Mouse (Mus musculus): ENCODE data around the gene Fus. TPM values are rescaled to one million over a fixed set of nuclear protein-coding genes. Genes with fewer than 3 reads are reported as not detected.

Fus gene
- 627 and 763 TPM in 2 replicates for polyA plus RNA-seq (2011; ENCODE audit: insufficient read depth, insufficient read length, low replicate concordance, missing spikeins)

DNA sequence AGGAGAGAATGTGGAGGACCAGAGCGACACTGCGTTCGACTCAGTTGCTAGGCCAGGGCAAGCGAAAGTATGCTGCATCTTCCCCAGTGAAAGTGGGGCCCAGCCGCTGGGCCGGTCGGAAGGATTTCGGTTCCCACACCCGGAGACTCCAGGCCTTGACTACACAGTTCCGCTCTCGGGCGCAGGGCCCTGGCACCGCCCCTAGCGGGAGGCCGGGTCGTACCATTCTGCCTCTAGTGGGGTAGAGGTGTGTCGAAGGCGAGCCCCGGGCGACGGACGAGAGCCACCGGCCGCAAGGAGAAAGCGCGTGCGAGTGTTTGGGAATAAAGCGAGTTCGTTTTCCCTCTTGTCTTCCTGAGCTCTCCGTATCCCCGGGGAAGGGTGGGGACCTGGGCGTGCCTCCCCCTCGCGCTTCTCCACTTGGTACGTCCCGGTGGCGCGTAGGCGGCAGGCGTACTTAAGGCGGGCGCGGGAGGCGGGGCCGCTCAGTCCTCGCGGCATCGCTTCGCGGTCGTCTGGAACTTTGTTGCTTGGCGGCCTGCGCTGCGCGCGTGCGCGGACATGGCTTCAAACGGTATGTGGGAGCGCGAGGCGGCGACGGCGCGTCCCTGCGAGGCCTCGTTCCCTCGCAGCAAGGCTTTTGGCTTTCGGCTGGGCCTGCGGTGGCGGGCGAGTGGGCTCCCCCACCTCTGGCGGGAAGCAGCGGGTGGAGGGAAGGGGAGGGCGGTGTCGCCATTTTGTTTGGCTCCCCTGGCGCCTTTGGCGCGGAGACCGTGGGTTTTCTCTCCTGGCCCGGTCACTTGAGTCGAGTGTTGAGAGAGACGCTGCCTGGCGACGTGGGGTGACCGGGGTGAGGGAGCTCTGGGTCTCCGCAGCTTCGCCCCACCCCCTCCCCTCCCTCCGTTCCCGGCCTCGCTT is at the start of gene Fus:
TSS of gene Fus (plus strand) at position 454 of the 918 bp plus-strand sequence.
- TF ChIP-seq CTCF (IDR thresholded peaks at IDR 0.05; ENCODE audit: control insufficient read depth, insufficient read depth, low read length) (no peak), POLR2A (IDR thresholded peaks at IDR 0.05; ENCODE audit: borderline replicate concordance, control insufficient read depth, low read depth, low read length) (peak; percentile 100)
- Histone ChIP-seq H3K4me1 (ENCODE audit: control insufficient read depth, insufficient read depth, low read length) (peaks cover 2% of the 10 kb centered on the region), H3K4me3 (replicated peaks; ENCODE audit: control insufficient read depth, low read depth, low read length) (peak within 1 kb of the TSS; percentile 100), H3K27ac (ENCODE audit: control insufficient read depth, insufficient read depth, low read depth, low read length, poor library complexity) (peak within 1 kb of the TSS; percentile 97)
- under 1% methylated on average over 92 of the region's 92 CpGs for WGBS

DNA sequence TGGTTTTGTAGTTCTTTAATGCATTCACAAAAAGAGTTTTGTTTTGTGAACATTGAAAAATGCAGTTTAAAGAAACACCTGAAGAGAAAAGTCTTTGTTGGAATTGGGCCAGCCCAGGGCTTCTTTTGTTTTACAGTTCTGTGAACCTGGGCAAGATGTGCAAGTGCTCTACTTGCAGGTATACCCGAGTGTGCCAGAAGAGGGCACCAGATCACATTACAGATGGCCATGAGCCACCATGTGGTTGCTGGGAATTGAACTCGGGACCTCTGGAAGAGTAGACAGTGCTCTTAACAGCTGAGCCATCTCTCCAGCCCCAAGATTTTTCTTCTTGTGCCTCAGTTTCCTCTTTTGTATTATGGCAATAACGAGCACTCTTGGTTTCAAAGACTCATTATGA is 49.1 kb upstream of the Fus start:
- Histone ChIP-seq H3K27ac (ENCODE audit: control insufficient read depth, insufficient read depth, low read depth, low read length, poor library complexity) (no peak overlapping the region), H3K4me3 (replicated peaks; ENCODE audit: control insufficient read depth, low read depth, low read length) (no peak overlapping the region), H3K4me1 (ENCODE audit: control insufficient read depth, insufficient read depth, low read length) (peaks cover 3% of the 10 kb centered on the region)
- 33% methylated on average over 3 of the region's 3 CpGs for WGBS
- peak; percentile 59 for TF ChIP-seq CTCF (IDR thresholded peaks at IDR 0.05; ENCODE audit: control insufficient read depth, insufficient read depth, low read length)
- TF ChIP-seq POLR2A (IDR thresholded peaks at IDR 0.05; ENCODE audit: borderline replicate concordance, control insufficient read depth, low read depth, low read length): no peak

DNA sequence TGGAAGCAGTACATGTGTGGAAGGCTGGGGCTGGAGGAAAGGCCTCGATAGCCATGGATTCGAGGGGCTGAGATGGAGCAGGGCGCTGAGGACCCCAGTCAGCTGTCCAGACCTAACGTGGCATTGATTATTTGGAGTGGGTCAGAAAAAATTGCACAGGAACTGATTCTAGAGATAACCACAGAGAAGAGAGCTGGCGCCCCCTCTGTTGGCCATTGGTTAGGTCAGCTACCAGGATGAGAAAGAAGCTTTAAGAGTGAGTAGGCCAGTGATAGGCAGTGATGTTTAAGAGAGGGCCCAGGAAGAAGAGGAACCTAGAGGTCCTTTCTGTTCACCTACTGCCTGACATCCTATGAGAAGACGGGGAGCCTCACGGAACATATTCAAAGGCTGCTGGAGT is 48.0 kb upstream of the Fus start:
- Histone ChIP-seq H3K27ac (ENCODE audit: control insufficient read depth, insufficient read depth, low read depth, low read length, poor library complexity) (no peak overlapping the region), H3K4me3 (replicated peaks; ENCODE audit: control insufficient read depth, low read depth, low read length) (no peak overlapping the region), H3K4me1 (ENCODE audit: control insufficient read depth, insufficient read depth, low read length) (peaks cover 3% of the 10 kb centered on the region)
- 71% methylated on average over 7 of the region's 7 CpGs for WGBS
- TF ChIP-seq POLR2A (IDR thresholded peaks at IDR 0.05; ENCODE audit: borderline replicate concordance, control insufficient read depth, low read depth, low read length): no peak
- no peak for TF ChIP-seq CTCF (IDR thresholded peaks at IDR 0.05; ENCODE audit: control insufficient read depth, insufficient read depth, low read length)

DNA sequence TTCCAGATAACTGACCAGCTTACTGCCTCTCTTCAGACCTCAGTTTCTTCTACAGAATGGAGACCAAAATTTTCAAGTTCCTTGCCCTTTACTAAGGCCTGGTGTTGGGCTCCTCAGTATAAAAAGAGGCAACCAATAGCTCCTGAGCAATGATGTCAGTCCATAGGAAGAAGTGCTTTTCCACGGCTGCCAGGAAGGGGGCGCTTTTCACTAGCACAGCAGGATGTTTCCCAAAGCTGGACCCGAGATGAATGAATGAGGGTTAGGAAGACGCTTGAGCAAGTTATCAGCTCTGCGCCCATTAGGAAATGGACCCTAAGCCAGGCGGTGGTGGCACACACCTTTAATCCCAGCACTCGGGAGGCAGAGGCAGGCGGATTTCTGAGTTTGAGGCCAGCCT is 45.7 kb upstream of the Fus start:
- Histone ChIP-seq H3K4me1 (ENCODE audit: control insufficient read depth, insufficient read depth, low read length) (peaks cover 3% of the 10 kb centered on the region), H3K4me3 (replicated peaks; ENCODE audit: control insufficient read depth, low read depth, low read length) (no peak overlapping the region), H3K27ac (ENCODE audit: control insufficient read depth, insufficient read depth, low read depth, low read length, poor library complexity) (peak overlapping the region; percentile 96; the same call in 1 of the 2 replicates)
- TF ChIP-seq POLR2A (IDR thresholded peaks at IDR 0.05; ENCODE audit: borderline replicate concordance, control insufficient read depth, low read depth, low read length) (no peak), CTCF (IDR thresholded peaks at IDR 0.05; ENCODE audit: control insufficient read depth, insufficient read depth, low read length) (peak; percentile 47; the same call in 1 of the 2 replicates)
- 45% methylated on average over 8 of the region's 8 CpGs for WGBS

DNA sequence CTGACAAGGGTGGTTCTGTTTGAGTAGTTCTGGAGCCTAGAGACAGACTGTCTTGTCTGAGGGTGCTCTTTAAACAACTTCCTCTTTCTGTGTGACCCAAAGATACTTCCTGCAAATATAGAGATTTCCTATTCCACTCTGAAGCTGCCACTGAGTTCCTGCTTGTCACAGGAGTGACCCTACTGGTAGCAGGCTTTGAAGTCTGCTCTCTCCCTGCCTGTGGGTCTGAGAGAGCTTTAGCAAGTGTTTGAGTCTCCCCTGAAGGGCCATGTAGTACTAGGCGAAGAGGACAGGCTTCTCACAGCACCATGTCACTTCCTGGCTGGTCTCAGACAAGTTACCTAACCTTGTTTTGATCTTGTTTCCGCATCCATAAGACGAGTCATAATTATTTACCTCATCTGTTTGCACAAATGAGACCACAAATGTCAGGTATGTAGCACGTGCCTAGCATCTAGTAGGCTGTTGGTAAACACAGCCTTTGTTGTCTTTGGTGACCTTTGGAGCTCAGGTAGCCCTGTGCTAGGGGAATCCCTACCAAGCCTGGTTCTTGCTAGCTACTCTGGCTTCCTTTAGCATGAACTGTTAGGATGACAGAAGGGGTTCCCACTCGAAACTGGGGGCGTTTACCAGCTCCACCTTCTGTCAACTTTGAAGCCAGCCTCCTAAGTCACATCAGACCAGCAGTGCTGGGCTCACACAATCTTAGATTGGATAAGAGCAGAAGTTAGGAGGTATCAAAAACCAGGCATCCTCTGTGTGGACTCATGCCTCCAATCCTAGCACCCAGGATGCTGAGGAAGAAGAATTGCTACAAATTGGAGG is 44.6 kb upstream of the Fus start:
- TF ChIP-seq CTCF (IDR thresholded peaks at IDR 0.05; ENCODE audit: control insufficient read depth, insufficient read depth, low read length) (no peak), POLR2A (IDR thresholded peaks at IDR 0.05; ENCODE audit: borderline replicate concordance, control insufficient read depth, low read depth, low read length) (no peak)
- Histone ChIP-seq H3K4me1 (ENCODE audit: control insufficient read depth, insufficient read depth, low read length) (peaks cover 3% of the 10 kb centered on the region), H3K4me3 (replicated peaks; ENCODE audit: control insufficient read depth, low read depth, low read length) (no peak overlapping the region), H3K27ac (ENCODE audit: control insufficient read depth, insufficient read depth, low read depth, low read length, poor library complexity) (peak overlapping the region; percentile 96)
- WGBS: 20% methylated on average over 6 of the region's 6 CpGs

DNA sequence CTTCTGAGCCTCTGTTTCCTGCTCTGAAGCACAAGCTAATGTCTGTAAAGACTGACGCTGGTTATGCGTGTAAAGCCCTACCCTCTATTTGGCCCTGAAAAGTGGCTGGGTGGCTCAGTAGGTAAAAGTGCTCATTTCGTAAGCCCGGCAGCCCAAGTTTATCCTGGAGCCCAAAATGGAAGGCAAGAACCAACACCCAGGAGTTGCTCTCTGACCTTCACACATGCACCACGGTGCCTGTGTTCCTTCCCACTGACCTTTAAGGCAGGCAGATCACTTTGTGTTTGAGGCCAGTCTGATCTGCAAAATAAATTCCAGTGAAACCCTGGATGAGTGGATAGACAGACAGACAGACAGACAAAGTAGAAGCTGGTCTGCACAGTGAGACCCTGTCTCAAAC is 43.5 kb upstream of the Fus start:
- Histone ChIP-seq H3K4me1 (ENCODE audit: control insufficient read depth, insufficient read depth, low read length) (peaks cover 3% of the 10 kb centered on the region), H3K27ac (ENCODE audit: control insufficient read depth, insufficient read depth, low read depth, low read length, poor library complexity) (peak overlapping the region; percentile 43; the same call in 1 of the 2 replicates), H3K4me3 (replicated peaks; ENCODE audit: control insufficient read depth, low read depth, low read length) (no peak overlapping the region)
- WGBS: 89% methylated on average over 5 of the region's 5 CpGs
- TF ChIP-seq CTCF (IDR thresholded peaks at IDR 0.05; ENCODE audit: control insufficient read depth, insufficient read depth, low read length): no peak
- TF ChIP-seq POLR2A (IDR thresholded peaks at IDR 0.05; ENCODE audit: borderline replicate concordance, control insufficient read depth, low read depth, low read length): no peak

DNA sequence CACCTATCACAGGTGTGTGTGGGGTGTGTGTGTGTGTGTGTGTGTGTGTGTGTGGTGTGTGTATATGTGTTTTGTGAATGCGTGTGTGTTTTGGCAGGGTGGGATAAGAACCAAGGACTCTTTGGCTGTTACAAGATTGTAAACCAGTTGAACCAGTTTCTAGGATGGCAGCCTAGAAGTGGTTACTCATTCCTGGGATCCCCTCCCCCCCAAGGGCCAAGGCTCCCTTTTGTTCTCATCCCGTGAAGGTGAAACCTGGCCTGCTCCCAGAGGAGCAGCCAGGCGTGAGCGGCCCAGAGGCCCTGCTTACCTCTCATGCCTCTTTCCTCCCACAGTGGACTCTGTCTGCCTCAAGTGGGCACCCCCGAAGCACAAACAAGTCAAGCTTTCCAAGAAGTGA is 42.0 kb upstream of the Fus start:
- 88% methylated on average over 5 of the region's 5 CpGs for WGBS
- H3K4me3 ChIP-seq (replicated peaks; ENCODE audit: control insufficient read depth, low read depth, low read length): no peak overlapping the region
- H3K27ac ChIP-seq (ENCODE audit: control insufficient read depth, insufficient read depth, low read depth, low read length, poor library complexity): no peak overlapping the region
- no peak for TF ChIP-seq POLR2A (IDR thresholded peaks at IDR 0.05; ENCODE audit: borderline replicate concordance, control insufficient read depth, low read depth, low read length)
- no peak for TF ChIP-seq CTCF (IDR thresholded peaks at IDR 0.05; ENCODE audit: control insufficient read depth, insufficient read depth, low read length)
- H3K4me1 ChIP-seq (ENCODE audit: control insufficient read depth, insufficient read depth, low read length): peaks cover 3% of the 10 kb centered on the region

DNA sequence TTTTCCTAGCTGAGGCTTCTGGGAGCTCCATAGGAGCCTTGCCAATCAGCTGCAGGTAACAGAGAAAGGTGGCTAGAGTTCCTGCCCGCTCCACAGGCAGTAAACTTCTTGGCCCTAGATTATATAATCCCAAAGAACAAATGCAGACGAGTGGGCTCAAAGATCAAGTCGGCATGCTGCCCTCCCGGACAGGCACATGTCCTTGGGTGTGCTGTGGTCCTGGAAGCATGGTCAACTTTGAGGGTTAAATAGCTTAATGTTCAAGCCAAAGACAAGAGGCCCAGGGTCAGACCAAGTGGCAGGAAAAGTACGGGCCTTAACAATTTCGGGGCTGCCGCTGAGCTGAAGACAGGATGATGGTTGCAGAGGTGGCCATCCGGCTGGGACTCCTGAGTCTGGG is 41.2 kb upstream of the Fus start:
- no peak overlapping the region for H3K4me3 ChIP-seq (replicated peaks; ENCODE audit: control insufficient read depth, low read depth, low read length)
- no peak for TF ChIP-seq CTCF (IDR thresholded peaks at IDR 0.05; ENCODE audit: control insufficient read depth, insufficient read depth, low read length)
- TF ChIP-seq POLR2A (IDR thresholded peaks at IDR 0.05; ENCODE audit: borderline replicate concordance, control insufficient read depth, low read depth, low read length): no peak
- H3K4me1 ChIP-seq (ENCODE audit: control insufficient read depth, insufficient read depth, low read length): peaks cover 3% of the 10 kb centered on the region
- H3K27ac ChIP-seq (ENCODE audit: control insufficient read depth, insufficient read depth, low read depth, low read length, poor library complexity): no peak overlapping the region
- WGBS: 87% methylated on average over 8 of the region's 8 CpGs
